Mouse (Mus musculus) induced T-regulatory cell, adult 2 months (primary cell): ENCODE measurements around the gene Dab2.
A peak's percentile ranks its signal among the peaks of the same experiment; 100 is the strongest.

Experiments
- DNase-seq: peaks from one replicate; pipeline ENCODE4 v3.0.0-alpha.2; 2012; ENCODE audit warnings: low read depth

Gene Dab2

DNA sequence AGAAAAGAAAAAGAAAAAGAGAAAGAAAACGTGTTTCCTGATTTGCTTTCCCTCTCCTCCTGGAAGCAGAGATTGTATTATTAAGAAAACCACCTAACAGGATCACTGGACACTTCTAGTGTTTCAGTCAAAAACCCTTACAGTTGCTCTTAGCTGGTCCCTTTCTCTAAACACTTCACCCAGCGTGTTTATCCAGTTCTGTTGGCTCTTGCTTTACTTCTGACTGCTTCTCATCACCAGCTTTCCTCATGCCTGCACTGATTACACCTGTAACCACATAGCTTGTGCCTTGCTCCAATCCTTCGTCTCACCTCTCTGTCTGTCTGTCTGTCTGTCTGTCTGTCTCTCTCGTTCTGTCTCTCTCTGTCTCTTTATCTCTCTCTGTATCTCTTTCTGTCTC lies 25.9 kb downstream of the Dab2 start:
- no peak for DNase-seq

DNA sequence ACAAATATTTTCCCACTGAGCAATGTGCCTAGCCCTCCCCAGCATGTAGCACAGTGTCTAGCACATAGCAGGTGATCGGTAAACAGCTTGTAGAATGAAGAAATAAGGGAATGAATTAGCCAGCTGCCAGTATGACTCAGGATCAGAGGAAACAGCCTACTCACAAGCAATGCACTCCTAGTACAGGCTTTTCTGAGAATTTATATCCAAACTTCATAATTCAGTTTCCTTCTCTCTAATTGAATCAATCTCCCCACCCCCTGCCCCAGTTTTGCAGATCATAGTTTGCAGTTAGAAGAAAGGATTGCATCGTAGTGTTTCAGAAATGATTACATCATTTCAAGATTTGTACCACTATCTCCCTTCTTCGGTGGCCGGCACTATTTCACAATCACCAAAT lies 26.4 kb downstream of the Dab2 start:
- DNase-seq, result no peak

DNA sequence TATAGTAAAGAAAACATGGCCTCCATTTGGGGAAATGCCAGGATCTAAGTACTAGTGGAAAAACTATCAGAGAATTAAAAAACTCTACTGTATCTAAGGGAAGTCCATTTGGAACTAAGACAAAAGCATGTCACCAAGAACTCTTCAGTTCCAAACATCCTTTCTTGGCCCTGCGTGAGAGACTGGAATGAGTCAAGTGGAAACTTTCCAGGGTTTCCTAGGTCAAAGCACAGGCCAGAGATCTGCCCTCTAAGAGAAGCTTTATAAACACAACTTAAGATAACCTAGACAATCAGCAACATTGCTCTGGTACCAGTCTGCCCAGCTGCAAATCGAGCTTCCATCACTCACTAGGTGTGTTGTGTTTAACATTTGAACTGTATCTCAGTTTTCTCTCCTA lies 31.8 kb downstream of the Dab2 start:
- DNase-seq, result no peak

DNA sequence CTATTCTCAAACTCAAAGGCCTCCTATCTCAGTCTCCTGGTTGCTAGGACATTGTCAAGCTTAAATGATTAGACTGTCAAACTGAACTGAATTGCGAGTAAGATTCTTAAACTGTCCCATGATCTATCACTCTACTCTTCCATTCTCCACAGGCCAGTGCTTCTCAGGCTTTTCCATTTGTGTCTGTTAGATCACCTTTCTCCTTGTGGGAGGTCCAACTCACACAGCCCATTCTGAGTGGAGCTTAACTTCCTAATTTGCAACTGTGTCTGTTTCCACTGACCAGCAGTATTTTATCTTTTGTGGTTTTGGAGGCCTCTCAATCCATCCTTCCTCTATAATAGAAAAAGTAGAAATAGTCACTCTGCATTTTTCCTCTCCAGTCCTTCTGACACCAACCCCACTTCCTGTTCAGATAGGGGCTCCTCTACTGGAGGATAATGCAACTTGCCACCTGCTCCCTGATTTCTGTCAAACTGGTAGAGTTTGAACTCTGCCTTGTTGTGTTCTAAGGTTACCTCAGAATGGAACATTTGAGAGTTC lies 35.1 kb downstream of the Dab2 start:
- no peak for DNase-seq

DNA sequence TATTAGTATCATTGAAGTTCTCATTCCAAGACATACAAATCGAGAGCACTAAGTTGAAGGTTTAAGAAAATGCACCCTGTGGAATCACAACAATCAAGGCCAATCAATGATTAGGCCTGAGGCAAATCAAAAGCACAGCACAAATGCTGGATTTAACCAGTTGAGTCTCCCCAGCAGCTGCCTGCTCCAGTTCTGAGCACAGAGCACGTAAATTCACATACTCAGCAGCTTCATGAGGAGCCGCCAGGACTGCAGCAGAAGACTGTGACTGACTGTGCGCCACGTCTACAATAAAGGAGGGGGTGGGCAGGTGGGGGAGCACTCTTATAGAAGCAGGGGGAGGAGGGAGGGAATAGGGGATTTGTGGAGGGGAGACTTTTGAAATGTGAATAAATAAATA lies 40.2 kb downstream of the Dab2 start:
- DNase-seq, result no peak

DNA sequence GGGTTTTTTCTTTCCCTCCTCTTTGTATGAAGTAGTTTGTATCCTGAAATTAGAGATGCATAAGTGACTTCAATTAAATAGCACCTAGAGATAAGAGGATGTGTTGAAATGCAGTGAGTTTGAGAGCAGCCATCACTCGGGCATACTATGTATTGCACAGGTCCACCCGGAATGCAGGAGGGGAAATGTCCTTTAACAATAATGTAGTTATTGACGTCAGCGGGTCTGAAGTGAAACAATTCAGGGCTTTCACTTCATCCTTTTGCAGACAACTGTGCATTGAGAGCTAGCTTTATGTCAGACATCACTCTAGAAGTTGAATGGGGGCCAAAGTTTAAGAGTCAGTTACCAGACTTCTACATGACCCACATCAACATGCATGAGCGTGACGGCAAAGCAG lies 40.8 kb downstream of the Dab2 start:
- no peak for DNase-seq

DNA sequence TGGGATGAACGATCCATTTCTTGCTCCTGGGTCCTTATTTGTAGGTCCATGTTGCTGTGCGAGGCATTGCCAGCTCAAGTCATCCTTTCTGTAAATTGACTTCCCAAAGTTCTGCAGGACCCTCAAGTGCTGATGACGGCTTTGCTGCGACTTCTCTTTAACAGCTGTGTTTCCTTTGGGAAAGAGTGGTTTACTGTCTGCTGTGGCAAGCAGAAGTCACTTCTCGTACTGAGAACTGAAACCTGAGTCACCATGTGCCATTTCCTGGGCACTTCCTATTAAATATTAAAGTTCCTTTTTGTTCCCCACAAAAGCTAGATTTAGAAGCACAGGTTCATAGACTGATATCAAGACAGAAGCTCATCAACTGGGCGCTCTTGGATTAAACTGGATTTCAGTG lies 41.8 kb downstream of the Dab2 start:
- no peak for DNase-seq

DNA sequence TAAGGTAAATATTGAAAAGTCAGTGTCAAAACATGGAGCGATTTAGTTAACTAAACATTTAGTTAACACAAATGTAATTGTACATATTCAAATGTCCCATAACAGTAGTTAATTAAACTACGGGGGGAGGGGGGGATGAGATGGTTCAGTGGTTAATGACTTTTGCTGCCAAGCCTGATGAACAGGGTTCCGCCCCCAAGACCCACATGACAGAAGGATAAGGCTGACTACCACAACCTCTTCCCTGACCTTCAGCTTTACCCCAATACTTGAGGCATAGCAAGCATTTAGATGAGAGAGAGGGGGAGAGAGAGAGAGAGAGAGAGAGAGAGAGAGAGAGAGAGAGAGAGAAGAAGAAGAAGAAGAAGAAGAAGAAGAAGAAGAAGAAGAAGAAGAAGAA lies 54.3 kb downstream of the Dab2 start:
- DNase-seq, result no peak

DNA sequence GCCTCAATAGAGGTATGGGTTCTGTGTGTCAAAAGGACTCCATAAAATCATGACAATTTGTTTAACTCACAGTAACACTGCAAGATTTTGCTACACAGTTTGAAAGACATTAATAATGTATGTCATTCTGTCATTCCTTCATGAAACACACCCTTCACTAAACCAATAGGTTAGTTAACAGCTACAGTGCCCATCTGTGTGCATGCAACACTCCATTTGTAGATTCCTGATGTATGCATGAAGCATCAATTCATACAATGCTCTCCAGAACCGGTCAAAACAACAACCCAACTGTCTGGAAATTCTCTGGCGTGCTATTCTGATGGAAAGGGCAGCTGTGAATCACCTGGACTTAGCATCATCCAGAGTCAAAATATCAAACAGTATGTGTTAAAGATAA lies 60.3 kb downstream of the Dab2 start:
- no peak for DNase-seq

DNA sequence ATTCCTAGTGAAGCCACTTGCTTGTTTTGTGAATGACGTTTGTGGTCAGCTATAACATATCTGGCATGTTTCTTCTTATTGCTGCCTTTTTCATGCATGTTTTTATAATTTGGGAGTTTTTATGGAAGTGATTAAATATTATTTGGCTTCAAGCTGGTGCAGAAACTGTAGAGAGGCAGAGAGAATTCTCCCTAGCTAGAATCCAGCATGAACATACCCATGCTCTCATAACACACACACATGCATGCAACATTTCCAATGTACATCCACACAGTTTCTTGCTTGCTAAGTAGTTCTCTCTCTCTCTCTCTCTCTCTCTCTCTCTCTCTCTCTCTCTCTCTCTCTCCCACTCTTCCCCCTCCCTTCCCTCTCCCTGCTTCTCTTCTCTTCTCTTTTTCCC lies 70.4 kb downstream of the Dab2 start:
- DNase-seq, result no peak

DNA sequence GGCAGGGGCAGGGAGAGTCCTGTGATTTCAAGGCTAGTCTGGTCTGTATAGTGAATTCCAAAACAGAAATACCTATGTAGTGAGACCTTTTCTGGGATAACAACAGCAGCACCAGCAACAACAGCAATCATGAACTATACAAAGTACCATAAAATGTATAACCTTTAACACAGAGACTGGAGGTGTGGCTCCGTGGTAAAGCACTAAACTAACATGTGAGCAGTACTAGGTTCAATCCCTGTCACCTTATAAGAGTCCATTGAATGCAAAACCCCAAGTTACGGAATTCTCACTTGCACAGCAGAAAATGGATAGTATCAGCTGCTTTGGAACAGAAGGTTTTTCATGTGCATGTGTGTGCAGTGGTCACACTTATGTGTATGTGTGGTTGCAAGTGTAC lies 71.9 kb downstream of the Dab2 start:
- DNase-seq, result no peak

DNA sequence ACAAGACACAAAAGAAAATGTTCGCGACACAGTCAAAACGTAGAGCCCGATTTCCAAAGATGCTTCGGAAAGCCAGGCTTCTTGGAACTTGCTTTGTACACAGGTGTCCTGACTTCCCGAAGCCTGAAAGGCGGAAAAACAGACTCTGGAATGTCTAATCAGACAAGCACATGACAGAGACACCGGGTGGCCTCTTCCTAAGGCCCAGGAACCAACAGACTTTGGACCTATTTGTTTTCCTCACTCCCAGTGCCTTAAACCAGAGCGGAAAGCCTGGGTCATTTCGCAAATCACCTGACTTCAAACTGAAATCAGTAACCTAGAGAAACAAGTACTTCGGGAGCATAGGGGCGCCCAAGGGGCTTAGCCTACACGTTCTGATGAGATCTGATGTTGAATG lies 75.4 kb downstream of the Dab2 start:
- no peak for DNase-seq

DNA sequence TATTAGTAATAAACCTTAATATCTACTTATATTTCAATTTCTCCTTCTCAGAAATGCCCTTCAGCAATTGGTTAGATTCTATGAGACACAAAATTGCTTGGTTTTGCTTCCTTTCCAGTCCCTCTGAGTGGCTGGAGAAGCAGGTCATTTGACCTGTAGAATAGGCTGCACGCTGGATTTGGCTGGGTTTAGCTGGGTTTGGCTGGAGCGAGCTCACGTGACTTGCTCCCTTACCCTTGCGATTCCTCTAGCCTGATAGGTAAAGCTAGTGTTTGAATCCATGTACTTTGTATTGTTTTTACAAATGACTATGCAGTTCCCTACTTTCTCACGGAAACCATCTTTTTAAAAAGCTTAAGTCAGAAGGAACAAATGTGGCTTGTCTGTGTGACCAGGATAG lies 76.4 kb downstream of the Dab2 start:
- DNase-seq, result no peak

DNA sequence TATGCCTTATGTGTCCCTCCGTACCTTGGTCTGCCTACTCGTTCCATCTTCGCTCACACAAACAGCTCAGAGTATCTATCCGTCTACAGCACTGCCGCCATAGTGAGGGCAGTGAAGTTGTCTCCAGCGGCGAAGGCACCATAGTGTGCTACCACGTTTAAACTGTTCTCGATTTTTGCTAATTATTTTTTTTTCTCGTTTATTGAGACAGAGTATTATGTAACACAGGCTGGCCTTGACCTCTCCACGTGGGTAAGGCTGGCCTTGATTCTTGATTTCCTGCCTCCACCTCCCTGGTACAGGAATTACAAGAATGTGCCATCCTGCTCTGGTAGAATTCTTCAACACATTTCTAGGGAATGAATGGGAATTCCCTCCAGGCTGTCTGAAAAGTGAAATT lies 77.2 kb downstream of the Dab2 start:
- DNase-seq, result no peak

DNA sequence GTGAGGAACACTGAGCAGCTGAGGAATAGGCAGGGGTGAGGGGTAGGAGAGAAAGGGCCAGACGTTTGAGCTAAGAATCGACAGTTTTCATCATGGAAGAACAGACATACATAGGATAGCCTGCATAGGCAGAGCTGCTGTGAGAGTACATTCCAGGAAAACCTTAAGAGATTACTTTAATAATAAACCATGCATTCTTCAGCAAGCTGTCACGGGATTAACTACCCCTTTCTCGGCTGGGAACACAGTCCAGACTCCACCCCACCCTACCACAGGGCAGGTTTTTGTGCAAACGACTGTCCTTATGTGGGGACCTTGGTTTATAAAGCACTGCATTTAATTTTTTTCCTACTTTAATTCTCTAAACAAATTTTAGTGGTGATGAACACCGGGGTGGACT lies 84.4 kb downstream of the Dab2 start:
- no peak for DNase-seq

DNA sequence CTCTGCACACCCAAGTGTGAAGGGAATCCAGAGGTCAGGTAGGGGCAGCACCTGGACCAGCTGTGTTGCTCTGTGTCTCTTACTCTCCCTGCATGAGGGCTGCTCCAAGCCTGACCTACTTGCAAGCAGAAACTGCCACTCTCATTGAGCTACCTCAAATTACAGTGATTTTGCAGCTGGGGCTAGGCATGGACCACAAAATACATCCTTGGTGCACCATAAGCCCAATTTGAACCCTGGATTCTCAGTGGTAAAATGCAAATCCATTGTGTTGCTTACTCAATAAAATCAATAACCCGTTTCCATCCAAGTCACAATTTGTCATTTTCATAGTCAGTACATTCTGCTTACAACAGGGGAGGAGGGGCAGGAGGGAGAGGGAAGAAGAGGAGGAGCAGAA lies 85.7 kb downstream of the Dab2 start:
- no peak for DNase-seq

DNA sequence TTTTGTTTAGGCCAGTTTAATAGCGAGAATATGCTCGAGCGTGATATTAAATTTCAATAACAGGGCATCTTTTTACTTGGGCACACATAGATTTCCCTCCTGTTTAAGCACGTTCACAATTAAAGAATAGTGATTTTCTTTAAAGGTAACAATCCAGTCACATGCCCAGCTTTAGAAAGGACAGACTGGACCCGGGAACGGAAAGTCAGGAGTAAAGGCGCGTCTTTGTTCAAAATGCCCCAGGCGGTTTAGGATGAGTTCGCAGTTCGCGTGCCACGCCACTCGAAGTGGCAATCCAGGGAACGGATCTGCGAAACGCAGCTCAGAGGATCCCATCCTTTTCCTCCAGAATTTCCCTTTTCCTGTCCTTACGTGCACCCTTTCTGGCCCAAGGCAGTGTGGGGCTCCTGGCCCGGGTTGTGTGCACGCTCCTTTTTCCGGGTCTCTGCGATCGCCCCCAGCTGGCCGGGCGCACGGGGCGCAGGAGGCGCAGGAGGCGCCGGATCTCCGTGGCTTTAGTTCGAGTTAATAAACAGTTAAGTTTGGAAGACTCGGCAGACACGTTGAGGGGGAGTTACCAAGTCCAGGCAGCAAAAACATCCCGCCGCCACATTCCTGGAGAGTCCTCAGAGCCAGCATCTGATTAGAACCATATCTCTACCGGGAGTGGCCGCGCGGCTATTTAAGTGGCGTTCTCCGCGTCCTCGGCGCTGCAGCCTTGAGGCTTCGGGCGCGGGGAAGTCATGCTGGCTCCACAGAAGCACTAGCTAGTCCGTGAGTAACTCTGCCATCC lies 86.8 kb downstream of the Dab2 start:
- DNase-seq, result peak; percentile 14

DNA sequence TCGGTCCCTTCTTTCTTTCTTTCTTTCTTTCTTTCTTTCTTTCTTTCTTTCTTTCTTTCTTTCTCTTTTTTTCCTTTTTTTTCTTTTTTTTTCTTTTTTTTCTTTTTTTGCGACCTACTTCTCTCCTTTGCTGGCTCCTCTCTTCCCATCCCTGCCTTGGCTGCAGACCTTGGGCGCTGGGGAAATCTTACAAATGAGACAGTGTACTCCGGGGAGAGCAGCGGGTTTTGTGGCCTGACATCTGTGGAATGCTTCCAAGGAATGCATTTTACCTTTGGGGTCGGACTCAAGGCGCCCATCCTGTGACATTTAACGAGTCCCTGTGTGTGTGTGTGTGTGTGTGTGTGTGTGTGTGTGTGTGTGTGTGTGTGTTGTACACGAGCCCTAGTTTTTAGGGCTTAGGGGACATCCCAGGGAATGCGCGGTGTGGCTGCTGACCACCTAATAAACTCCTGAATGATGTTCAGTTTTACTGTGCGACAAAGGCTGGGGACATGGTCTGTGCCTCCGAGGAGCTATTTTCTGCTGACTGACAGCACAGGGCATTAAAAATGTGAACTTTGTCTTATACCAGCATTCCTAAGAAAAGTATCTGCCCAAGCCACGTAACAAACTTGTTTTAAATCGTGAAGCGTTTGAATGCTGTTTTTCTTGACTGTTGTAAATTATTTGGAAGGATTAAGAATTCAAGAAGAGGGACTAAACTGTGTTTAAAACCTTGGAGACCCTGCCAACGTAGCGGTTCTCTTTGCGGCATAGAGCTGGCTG lies 87.6 kb downstream of the Dab2 start:
- no peak for DNase-seq

DNA sequence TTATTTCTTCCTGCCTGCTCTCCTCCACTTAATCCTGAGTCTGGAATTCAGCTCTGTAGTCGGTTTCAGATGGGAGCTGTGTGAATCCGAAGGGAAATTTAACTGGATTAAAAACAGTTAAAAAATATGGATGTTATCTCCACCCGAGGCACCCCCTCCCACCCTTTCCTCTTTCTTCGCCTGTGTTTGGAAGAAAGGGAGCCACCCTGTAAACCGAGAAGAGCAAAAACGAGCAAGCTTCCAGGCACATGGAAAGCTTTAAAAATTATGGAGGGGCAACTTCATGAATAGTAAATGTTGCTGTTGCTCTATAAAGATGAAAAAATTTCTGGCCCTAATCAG lies 88.1 kb downstream of the Dab2 start:
- no peak for DNase-seq

DNA sequence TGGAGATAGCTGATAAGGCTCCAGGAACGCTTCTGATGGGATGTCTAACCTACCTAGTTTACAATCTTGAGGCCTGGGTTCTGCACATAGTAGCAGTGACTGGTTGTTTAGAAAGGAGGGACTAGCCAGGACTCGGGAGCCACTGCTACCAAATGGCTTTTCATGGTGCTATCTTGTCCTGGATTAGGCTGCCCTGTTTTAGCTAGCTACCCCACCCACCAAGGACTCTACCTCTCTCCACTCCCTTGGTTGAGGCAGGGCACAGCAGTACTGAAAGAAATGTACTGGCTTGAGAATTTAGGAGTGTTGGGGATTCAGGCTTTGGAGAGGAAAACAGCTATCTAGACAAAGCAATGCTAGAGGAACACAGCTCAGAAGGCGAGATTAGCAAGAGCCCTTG lies 88.6 kb downstream of the Dab2 start:
- DNase-seq, result no peak

DNA sequence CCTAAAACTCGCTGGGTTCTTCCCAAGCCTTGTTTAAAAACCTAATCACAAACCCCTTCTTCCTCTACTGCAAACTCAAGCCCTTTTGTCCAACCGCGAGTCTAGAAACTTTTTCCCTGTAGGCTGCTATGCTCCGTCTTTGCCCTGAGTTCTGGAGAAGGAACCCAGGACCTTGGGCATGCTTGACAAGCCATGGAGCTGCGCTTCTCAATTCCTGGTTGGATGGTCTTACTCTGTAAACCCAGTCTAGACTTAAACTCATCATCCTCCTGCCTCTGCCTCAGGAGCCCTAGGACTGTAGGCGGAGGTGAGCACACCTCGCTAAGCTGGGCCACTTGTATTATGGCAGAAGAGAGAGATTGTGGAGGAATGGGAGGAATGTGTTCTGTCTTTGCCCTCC lies 89.0 kb downstream of the Dab2 start:
- DNase-seq, result no peak

DNA sequence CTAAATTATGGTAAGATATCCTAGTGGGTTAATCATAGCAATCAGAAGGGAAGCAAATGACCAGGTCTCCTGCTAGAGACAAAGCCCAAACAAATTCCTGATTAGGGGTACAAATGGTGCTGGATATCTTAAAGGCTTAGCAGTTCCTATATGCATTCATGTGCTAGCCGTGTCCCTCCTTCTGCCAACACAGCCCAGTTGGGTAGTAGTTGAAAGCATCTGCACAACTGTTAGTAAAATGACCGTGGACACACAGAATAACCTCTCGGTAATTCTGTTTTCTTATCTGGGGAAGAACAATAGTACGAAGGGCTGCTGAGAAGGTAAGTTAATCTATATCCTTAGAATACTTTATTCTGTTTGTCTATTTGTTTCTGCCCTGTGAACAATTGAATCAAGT lies 90.5 kb downstream of the Dab2 start:
- DNase-seq, result no peak

DNA sequence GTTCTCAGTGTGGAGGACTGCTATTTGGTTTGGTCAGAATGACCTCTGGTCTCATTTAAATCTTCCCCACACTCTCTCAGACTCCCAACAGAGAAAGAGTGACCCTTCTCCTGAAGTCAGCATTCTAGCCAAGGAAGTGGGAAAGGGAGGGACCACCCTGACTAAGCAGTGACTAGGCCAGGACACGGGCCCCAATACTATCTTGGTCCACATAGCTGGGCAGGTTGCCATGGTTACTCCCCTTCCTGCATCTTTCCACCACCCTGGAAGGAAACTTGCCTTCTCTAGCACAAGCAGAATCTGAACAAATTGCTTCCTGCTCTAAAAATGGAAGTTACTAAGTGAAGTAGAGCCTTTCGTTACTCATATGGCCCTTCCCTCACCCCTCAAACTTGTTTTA lies 91.1 kb downstream of the Dab2 start:
- no peak for DNase-seq

DNA sequence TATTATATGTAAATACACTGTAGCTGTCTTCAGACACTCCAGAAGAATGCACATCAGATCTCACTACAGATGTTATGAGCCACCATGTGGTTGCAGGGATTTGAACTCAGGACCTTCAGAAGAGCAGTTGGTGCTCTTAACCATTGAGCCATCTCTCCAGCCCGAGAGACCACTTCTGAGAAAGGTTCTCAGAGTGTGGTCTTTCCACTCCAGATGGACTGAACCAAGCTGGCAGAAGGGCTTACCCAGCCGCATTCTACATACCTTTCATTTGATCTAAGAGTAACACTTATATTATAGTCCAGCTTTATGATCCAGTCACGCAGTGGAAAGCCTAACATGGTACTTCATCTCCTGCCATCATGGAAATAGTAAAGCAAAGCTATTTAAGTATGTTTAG lies 92.3 kb downstream of the Dab2 start:
- no peak for DNase-seq
